Mouse (Mus musculus) retina, postnatal 7 days (tissue): ENCODE results near the gene Lepr.

Experiments
- DNase-seq: peaks from one replicate; pipeline ENCODE4 v3.0.0-alpha.2; 2012; ENCODE audit warnings: low read depth, low spot score

The Lepr gene

DNA sequence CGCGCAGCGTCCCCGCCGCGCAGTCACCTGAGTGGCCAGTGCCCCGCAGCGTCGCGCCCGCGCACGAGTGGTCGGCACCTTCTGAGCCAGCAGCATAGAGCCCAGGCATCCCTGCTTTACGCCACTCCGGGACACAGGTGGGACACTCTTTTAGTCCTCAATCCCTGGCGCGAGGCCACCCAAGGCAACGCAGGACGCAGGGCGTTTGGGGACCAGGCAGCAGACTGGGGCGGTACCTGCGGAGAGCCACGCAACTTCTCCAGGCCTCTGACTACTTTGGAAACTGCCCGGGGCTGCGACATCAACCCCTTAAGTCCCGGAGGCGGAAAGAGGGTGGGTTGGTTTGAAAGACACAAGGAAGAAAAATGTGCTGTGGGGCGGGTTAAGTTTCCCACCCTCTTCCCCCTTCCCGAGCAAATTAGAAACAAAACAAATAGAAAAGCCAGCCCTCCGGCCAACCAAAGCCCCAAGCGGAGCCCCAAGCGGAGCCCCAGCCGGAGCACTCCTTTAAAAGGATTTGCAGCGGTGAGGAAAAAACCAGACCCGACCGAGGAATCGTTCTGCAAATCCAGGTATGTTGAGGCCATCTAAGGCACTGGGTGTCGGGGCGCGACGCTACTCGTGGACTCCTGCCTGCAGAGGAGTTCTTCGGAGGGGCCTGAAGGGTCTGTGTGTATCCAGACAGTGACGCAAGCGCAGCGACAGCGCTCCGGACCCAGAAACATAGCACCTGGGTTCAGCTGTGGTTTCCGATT, at the start of gene Lepr:
TSS of gene Lepr (plus strand) at position 38 of the 755 bp plus-strand sequence.
- no peak for DNase-seq

DNA sequence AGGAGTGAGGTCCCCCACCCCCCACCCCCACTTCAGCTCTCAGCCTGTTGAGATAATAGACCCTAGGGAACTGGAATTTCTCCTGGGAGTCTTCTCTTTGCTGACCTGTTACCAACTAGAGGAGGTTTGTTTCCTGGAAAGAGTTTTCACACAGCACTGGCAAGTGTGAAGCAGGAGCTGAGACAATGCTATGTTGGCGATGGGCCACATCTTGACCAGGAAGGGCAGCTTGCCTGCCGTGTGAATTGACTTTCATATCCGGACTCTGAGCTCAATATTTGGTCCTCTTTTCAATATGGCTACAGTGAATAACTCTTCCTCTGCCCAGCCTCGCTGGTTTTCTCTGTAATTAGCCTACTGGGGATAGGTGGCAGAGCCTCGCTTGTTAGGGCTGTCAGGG, 48.0 kb upstream of the Lepr start:
- DNase-seq, result no peak

GRCm38 (mm10) chr4:101669811-101670210, 47.4 kb upstream of the Lepr start:
- no peak for DNase-seq

GRCm38 (mm10) chr4:101674790-101675189, 42.4 kb upstream of the Lepr start:
- DNase-seq, result no peak

GRCm38 (mm10) chr4:101675726-101676125, 41.5 kb upstream of the Lepr start:
- no peak for DNase-seq

DNA sequence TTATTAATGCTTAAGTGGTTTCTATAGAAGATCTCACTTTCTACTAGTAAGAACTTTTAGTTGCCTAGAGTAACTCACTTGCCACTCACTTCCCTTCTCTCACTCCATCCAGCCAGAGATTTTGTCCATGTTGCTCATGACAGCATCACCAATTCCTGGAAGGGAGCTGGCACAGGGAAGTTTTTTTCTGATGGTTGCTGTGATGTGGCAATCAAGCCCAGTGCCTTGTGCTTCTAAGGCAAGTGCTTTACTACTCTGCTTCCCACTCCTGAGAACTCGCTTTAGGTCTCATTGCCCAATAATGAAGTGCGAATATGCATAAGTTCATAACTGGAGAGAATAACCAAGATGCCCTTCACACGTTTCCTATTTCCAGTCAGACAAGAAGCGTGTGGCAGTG, 34.6 kb upstream of the Lepr start:
- no peak for DNase-seq

- DNase-seq, result no peak
Observed at GRCm38 (mm10) chr4:101683086-101683485, 34.1 kb upstream of the Lepr start.

DNA sequence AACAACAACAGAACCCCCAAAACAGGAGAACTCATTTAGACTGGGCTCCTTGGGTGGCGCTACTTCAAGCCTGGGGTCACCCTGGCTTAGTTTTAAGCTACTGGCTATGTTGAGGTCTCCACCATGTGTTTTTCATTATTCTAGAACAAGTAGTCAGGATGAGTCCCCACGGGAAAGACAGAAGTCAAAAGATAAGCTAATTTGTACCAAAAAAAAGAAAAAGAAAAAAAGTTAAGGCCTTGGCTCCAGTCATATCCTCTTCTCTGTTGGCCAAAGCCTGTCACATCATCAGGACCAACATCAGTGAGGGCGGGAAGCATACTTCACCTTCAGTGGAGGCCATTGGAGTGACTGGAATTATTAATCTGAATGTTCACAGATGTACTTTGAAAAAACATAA, 32.4 kb upstream of the Lepr start:
- no peak for DNase-seq

DNA sequence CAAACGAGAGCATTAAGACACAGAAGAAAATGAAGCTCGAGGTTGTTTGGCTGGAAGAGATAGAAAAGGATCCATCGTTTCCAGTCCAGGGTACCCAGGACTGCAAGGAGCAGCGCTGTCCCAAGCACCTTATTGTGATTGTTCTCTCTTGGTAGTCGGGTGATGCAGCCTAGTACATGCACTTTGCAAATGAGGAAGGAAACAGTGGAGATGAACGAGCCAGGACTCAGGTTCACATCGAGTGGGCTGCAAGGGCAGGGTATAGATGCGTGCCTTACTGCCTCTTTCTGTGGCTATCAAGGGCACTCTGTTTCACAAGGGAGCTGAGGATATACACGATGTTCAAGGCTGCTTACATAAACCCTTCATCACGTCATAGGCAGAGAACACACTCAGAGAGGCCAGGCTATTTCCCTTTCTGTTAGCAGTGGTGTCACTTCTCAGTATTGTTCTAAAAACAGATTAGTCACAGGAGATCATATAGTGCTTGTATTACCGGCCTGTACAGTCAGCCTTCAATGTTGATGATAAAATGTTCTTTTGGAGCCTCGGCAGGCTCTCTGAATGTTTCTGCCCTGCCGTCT, 30.9 kb upstream of the Lepr start:
- DNase-seq, result no peak

- no peak for DNase-seq
Observed at GRCm38 (mm10) chr4:101689241-101689640, 28.0 kb upstream of the Lepr start.

DNA sequence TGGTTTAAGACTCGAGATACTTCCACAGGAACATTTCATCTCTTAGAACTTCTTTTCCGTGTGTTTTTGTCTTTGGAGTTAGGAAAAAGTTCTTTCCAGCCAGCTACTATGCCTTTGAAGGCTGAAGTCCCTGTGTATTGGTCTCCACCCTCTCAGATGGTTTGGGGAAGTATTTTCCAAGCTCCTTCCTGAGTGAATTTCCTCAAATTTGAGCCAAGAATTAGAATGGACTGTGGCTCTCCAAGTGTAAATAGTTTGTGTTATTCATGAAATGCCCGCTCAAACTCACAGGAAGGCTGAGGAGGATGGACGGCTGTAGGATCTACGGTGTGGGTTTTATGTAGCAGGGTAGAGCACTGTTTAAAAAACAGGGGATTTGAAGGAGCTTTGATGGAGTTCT, 27.6 kb upstream of the Lepr start:
- no peak for DNase-seq

- DNase-seq, result no peak
Observed at GRCm38 (mm10) chr4:101692892-101693291, 24.3 kb upstream of the Lepr start.

DNA sequence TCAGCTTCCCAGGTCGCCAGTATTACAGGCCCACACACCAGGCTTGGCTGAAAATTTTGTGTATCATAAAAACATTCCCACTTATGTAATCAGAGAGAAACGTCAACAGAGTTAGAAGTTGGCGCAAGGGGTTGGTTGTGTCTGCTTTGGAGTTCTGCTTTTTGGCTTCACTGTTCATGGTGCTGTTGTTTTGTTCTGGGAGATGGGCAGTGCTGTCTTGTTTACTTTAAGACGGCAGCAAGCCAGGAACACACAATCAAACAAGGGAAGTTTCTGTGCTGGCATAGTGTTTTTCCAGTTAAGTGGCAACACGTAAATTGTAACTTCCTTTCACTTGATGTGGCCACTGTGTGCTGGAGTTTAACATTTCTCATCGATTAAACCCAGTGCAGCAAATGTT, 22.7 kb upstream of the Lepr start:
- no peak for DNase-seq

DNA sequence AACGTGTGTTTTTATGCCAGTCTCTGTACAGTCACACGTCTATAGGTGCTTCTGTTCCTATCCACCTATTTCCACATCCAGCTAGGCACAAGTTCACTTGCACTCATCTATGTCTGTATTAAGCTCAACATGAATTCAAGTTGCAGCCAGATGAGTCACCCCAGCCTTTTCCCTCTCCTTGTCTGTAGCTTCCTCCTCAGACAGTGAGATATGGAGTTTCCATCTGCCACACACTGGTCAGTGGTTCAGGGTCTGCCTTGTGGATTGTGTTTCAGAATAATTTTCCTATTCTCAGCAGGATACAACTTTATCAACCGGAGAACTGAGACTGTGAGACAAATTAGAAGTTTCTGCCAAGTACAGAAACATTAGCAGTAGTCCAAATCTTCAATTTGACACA, 20.0 kb upstream of the Lepr start:
- no peak for DNase-seq

DNA sequence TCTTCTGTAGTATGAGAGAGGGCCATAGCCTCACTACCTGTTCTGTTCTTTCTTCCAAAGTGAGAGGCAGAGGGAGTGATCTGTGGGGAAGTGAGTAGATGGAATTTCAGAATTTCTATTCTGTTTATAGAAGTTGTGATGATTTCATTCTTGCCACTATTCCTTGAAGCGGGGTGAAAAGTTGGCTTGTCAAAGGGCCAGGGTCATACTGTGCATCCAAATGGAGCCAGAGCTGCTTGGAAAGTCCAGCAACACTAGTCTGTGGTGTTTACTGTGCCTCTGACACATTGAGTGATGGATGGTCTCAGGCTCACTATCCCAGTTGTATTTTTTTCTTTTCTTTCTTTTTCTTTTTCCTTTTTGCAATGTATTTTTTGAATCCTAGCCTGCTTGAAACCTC, 17.8 kb upstream of the Lepr start:
- DNase-seq, result no peak

DNA sequence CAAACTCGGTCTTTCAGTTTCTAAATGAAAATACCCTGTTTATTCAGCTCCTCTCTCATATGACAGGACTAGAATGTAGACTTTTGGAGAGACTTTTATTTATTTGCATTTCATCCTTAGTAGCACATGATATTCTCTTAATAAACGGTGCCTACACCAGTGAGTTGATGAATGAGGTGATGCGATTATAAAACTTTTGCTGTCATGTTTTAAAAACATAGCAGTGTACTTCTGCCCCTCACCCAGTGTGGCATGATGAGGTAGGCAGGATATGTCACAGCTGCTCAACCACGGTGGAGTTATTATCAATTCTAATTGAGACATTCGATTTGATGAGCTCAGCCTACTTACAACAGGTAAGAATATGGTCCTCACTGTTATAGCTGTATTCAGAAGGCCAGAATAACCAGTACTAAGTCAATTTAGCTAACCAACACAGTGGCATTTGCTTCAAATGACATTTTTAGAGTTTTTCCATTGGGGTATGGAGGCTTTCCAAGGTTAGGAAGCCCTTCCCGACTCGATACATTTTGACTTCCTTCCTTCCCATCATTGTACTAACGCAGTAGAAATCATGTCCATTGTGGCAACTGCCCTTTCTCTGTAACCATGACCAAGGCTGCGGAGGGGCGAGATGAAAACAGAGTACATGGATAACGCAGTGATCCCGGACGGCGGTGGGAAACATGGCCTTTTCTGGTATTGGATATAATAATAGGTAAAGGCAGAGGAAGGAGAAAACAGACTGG, 16.1 kb upstream of the Lepr start:
- no peak for DNase-seq

DNA sequence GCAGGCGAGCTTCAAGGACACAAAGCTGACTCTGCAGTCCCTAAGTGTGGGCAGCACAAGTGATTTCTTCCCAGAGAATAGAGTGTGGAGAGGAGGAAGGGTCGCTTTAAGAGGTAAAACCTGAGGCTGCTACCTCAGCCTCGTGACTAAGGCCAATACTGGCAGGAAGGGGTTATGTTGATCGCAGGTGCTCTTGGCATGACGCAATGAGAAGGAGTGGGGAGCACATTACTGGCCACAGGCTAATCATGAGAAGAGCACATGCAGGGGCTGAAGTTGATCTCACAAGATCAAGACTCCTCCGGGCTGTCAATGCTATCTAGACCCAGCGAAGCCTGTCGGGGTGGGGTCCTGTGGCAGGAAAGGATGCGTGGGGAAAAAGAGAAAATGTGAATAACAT, 11.9 kb upstream of the Lepr start:
- DNase-seq, result no peak

GRCm38 (mm10) chr4:101707234-101707633, 10.0 kb upstream of the Lepr start:
- DNase-seq, result no peak

- DNase-seq, result no peak
Observed at GRCm38 (mm10) chr4:101707953-101708352, 9.3 kb upstream of the Lepr start.

DNA sequence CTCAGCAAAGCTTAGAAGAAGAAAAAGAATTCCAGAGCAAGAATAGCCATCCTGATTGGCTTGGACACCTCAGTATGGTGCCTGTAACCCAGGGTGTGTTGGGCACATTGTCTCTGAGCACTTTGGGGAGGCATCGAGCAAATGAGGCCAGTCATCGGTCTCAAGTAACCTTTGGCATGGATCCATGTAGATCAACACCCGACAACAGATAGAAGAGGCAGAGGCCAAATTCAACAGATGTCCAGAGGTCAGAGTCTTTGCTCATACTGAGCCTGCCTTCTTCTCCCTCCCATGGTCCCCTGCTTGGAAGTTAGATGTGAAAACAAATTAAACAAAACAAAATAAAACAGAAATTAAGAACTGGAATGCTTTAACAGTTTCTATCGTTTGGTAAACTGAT, 6.8 kb upstream of the Lepr start:
- no peak for DNase-seq

- DNase-seq, result no peak
Observed at GRCm38 (mm10) chr4:101711100-101711499, 6.1 kb upstream of the Lepr start.

GRCm38 (mm10) chr4:101712563-101712962, 4.6 kb upstream of the Lepr start:
- no peak for DNase-seq

- no peak for DNase-seq
Observed at GRCm38 (mm10) chr4:101715302-101715701, 1.9 kb upstream of the Lepr start.
